Mouse (Mus musculus): ENCODE measurements around the gene Vmn1r59. TPM values are rescaled to one million over a fixed set of nuclear protein-coding genes. Genes with fewer than 3 reads are reported as not detected.
"Not testable (repeated sequence)": the region's sequence is repeated elsewhere in the genome, so short reads cannot be mapped to it uniquely, and the experiment has no call there.

Gene Vmn1r59
- not detected in 2 replicates for polyA plus RNA-seq (2015; fragmentation: Nextera tagmentation; extraction: Ambion mirVana)

- Histone ChIP-seq H3K4me3 (no peak within 1 kb of the TSS), H3K4me2 (no peak within 1 kb of the TSS), H3K9ac (no peak within 1 kb of the TSS), H3K36me3 (no peaks in the 10 kb centered on the region), H3K27ac (no peak within 1 kb of the TSS), H3K4me1 (no peaks in the 10 kb centered on the region), H3K9me3 (peaks cover 23% of the 10 kb centered on the region), H3K27me3 (no peaks in the 10 kb centered on the region)
- ATAC-seq (ENCODE audit: insufficient number of reproducible peaks, insufficient read depth, low FRiP score, low TSS enrichment, low read depth): no peak
These were observed at the start of gene Vmn1r59 for GRCm38 (mm10) chr7:5456674-5457073. TSS of gene Vmn1r59 (minus strand) at chr7:5456774.

- H3K9me3 ChIP-seq; ATAC-seq (ENCODE audit: insufficient number of reproducible peaks, insufficient read depth, low FRiP score, low TSS enrichment, low read depth); H3K4me2 ChIP-seq; H3K27ac ChIP-seq; H3K4me1 ChIP-seq; H3K27me3 ChIP-seq; H3K9ac ChIP-seq; H3K4me3 ChIP-seq; H3K36me3 ChIP-seq: not testable (repeated sequence)
These were observed 37.3 kb upstream of the Vmn1r59 start, which contains the start of gene Vmn2r28 for GRCm38 (mm10) chr7:5493856-5494255. TSS of gene Vmn2r28 (minus strand) at chr7:5493956.

GRCm38 (mm10) chr7:5454011-5454410, 2.6 kb downstream of the Vmn1r59 start:
- 65% methylated on average over 3 of the region's 3 CpGs for WGBS
- not testable (repeated sequence) for H3K4me1 ChIP-seq

GRCm38 (mm10) chr7:5448627-5449026, 7.9 kb downstream of the Vmn1r59 start:
- Histone ChIP-seq H3K4me2 (no peak overlapping the region), H3K27me3 (no peaks in the 10 kb centered on the region), H3K9ac (no peak overlapping the region), H3K27ac (no peak overlapping the region), H3K9me3 (peaks cover 7% of the 10 kb centered on the region; the same call in 1 of the 2 replicates), H3K36me3 (no peaks in the 10 kb centered on the region), H3K4me3 (no peak overlapping the region), H3K4me1 (no peaks in the 10 kb centered on the region)
- ATAC-seq (ENCODE audit: insufficient number of reproducible peaks, insufficient read depth, low FRiP score, low TSS enrichment, low read depth): no peak

More at GRCm38 (mm10) chr7:5454011-5454410, 2.6 kb downstream of the Vmn1r59 start:
- H3K4me3 ChIP-seq; H3K36me3 ChIP-seq; ATAC-seq (ENCODE audit: insufficient number of reproducible peaks, insufficient read depth, low FRiP score, low TSS enrichment, low read depth); H3K27ac ChIP-seq; H3K4me2 ChIP-seq; H3K9ac ChIP-seq; H3K27me3 ChIP-seq: not testable (repeated sequence)
- peaks cover 22% of the 10 kb centered on the region for H3K9me3 ChIP-seq

GRCm38 (mm10) chr7:5413296-5413695, 43.3 kb downstream of the Vmn1r59 start, which contains the start of gene Vmn1r58:
TSS of gene Vmn1r58 (minus strand) at chr7:5413396.
- not testable (repeated sequence) for H3K9me3 ChIP-seq; H3K4me1 ChIP-seq; H3K4me2 ChIP-seq; H3K27me3 ChIP-seq; H3K9ac ChIP-seq; H3K27ac ChIP-seq; H3K4me3 ChIP-seq; ATAC-seq (ENCODE audit: insufficient number of reproducible peaks, insufficient read depth, low FRiP score, low TSS enrichment, low read depth); H3K36me3 ChIP-seq

- H3K9me3 ChIP-seq: peaks cover 18% of the 10 kb centered on the region; the same call in 1 of the 2 replicates
- WGBS: 41% methylated on average over 2 of the region's 2 CpGs
- no peak overlapping the region for H3K4me3 ChIP-seq
- no peak for ATAC-seq (ENCODE audit: insufficient number of reproducible peaks, insufficient read depth, low FRiP score, low TSS enrichment, low read depth)
- no peaks in the 10 kb centered on the region for H3K27me3 ChIP-seq
- no peak overlapping the region for H3K4me2 ChIP-seq
- H3K27ac ChIP-seq: no peak overlapping the region
- H3K9ac ChIP-seq: no peak overlapping the region
- no peaks in the 10 kb centered on the region for H3K4me1 ChIP-seq
- no peaks in the 10 kb centered on the region for H3K36me3 ChIP-seq
These were observed 50.4 kb downstream of the Vmn1r59 start for GRCm38 (mm10) chr7:5406201-5406600.

Other genes starting within 250 kb of the Vmn1r59 start
- gene Vmn1r57, start 238.3 kb downstream of the Vmn1r59 start, polyA plus RNA-seq (2015; fragmentation: Nextera tagmentation; extraction: Ambion mirVana): not detected in 2 replicates
- gene Gm5065, start 106.2 kb downstream of the Vmn1r59 start, polyA plus RNA-seq (2015; fragmentation: Nextera tagmentation; extraction: Ambion mirVana): not detected in 2 replicates
- gene Nlrp2, start 105.7 kb downstream of the Vmn1r59 start, polyA plus RNA-seq (2015; fragmentation: Nextera tagmentation; extraction: Ambion mirVana): not detected in 2 replicates
- not detected in 2 replicates for gene Vmn1r58, start 43.4 kb downstream of the Vmn1r59 start, polyA plus RNA-seq (2015; fragmentation: Nextera tagmentation; extraction: Ambion mirVana)
- gene Vmn2r28, start 37.2 kb upstream of the Vmn1r59 start, polyA plus RNA-seq (2015; fragmentation: Nextera tagmentation; extraction: Ambion mirVana): not detected in 2 replicates
- not detected in 2 replicates for gene Vmn1r60, start 90.5 kb upstream of the Vmn1r59 start, polyA plus RNA-seq (2015; fragmentation: Nextera tagmentation; extraction: Ambion mirVana)
- gene Vmn1r61, start 156.5 kb upstream of the Vmn1r59 start, polyA plus RNA-seq (2015; fragmentation: Nextera tagmentation; extraction: Ambion mirVana): not detected in 2 replicates
- not detected in 2 replicates for gene Vmn1r62, start 216.9 kb upstream of the Vmn1r59 start, polyA plus RNA-seq (2015; fragmentation: Nextera tagmentation; extraction: Ambion mirVana)

All from embryonic facial prominence, embryonic 13.5 days (tissue).